Mouse (Mus musculus) MEL (cell line): ENCODE results near the gene Csnk1g1.

Experiments used
- CTCF ChIP-seq, 3 experiments: IDR thresholded peaks in 2 of 3; conservative IDR thresholded peaks in 1 of 3; 2 replicates each; pipeline ENCODE4 v1.5.1; 2011 to 2012; ENCODE audit warnings: low read length in 3 of 3, low read depth in 2 of 3, mild to moderate bottlenecking in 2 of 3, improper control_type of control experiment in 1 of 3, inconsistent platforms in 1 of 3, mixed read lengths in 1 of 3, moderate library complexity in 1 of 3; ENCODE audit not compliant: control insufficient read depth in 1 of 3, insufficient read depth in 1 of 3, poor library complexity in 1 of 3, severe bottlenecking in 1 of 3
- ELF1 ChIP-seq: IDR thresholded peaks from 2 replicates; pipeline ENCODE4 v1.6.1; 2014; ENCODE audit warnings: low read depth, mild to moderate bottlenecking, inconsistent platforms, low read length, improper control_type of control experiment, moderate library complexity
- EP300 ChIP-seq, 2 experiments: IDR thresholded peaks; 2 replicates each; pipeline ENCODE4 v1.6.1; 2011; ENCODE audit warnings: improper control_type of control experiment in 2 of 2, low read length in 2 of 2, low read depth in 1 of 2, mild to moderate bottlenecking in 1 of 2
- GATA1 ChIP-seq: IDR thresholded peaks from 2 replicates; pipeline ENCODE4 v1.6.1; 2011; ENCODE audit warnings: low read depth, low read length, improper control_type of control experiment
- HCFC1 ChIP-seq: IDR thresholded peaks from 2 replicates; pipeline ENCODE4 v1.6.1; 2012; ENCODE audit warnings: low read depth, mild to moderate bottlenecking, inconsistent platforms, low read length, improper control_type of control experiment, moderate library complexity
- MAFK ChIP-seq: IDR thresholded peaks from 2 replicates; pipeline ENCODE4 v1.6.1; 2011; ENCODE audit warnings: low read depth, mild to moderate bottlenecking, low read length, improper control_type of control experiment, borderline replicate concordance
- MAX ChIP-seq: IDR thresholded peaks from 2 replicates; pipeline ENCODE4 v1.6.1; 2011; ENCODE audit warnings: low read length, improper control_type of control experiment
- MEF2A ChIP-seq: IDR thresholded peaks from 2 replicates; pipeline ENCODE4 v1.6.1; 2014; ENCODE audit warnings: low read depth, mild to moderate bottlenecking, inconsistent platforms, low read length, improper control_type of control experiment; ENCODE audit not compliant: poor library complexity, insufficient replicate concordance, severe bottlenecking; ENCODE audit errors: extremely low read depth
- POLR2A ChIP-seq, 2 experiments: IDR thresholded peaks; 2 replicates each; pipeline ENCODE4 v1.6.1; 2011 to 2012; ENCODE audit warnings: low read length in 2 of 2, mild to moderate bottlenecking in 2 of 2, control low read depth in 1 of 2, improper control_type of control experiment in 1 of 2, low read depth in 1 of 2, moderate library complexity in 1 of 2; ENCODE audit not compliant: control insufficient read depth in 1 of 2, insufficient read depth in 1 of 2, poor library complexity in 1 of 2
- TCF12 ChIP-seq: IDR thresholded peaks from 2 replicates; pipeline ENCODE4 v1.6.1; 2014; ENCODE audit warnings: low read depth, mild to moderate bottlenecking, inconsistent platforms, low read length, improper control_type of control experiment, moderate library complexity
- USF2 ChIP-seq, 2 experiments: IDR thresholded peaks; 2 replicates each; pipeline ENCODE4 v1.6.1; 2011 to 2012; ENCODE audit warnings: improper control_type of control experiment in 2 of 2, low read length in 2 of 2, borderline replicate concordance in 1 of 2, inconsistent platforms in 1 of 2, low read depth in 1 of 2, mild to moderate bottlenecking in 1 of 2; ENCODE audit not compliant: insufficient read depth in 1 of 2

DNA sequence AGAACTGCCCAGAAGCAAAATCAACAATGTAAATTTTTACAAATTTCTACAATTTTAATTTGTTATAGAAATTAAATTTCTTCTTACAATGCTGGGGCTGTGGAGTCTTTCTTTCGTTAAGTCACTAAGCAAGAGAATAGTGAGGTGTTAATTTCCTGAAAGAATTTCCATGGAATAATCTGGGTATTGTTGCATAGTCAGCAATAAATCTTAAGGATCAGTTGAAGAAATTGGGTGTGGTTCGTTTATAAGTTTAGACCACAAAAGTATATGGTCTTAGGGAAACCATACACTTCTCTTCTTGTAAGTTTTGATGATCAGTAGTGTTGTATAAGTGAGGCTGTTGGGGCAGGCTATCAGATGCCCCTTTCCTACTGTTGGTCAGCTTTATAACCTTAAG is 28.8 kb downstream of the Csnk1g1 start:
- TF ChIP-seq CTCF (IDR thresholded peaks at IDR 0.05 in 2 of 3, conservative IDR thresholded peaks at IDR 0.05 in 1 of 3; ENCODE audit: control insufficient read depth in 1 of 3, insufficient read depth in 1 of 3, low read depth in 2 of 3, low read length in 3 of 3, poor library complexity in 1 of 3, severe bottlenecking in 1 of 3) (no peak), USF2 (IDR thresholded peaks at IDR 0.05; ENCODE audit: borderline replicate concordance in 1 of 2, insufficient read depth in 1 of 2, low read depth in 1 of 2, low read length in 2 of 2) (no peak), MAX (no peak), EP300 (IDR thresholded peaks at IDR 0.05; ENCODE audit: low read depth in 1 of 2, low read length in 2 of 2) (no peak), MEF2A (no peak), POLR2A (IDR thresholded peaks at IDR 0.05; ENCODE audit: control insufficient read depth in 1 of 2, insufficient read depth in 1 of 2, low read depth in 1 of 2, low read length in 2 of 2, poor library complexity in 1 of 2) (no peak), MAFK (peak; percentile 51; the same call in 1 of the 2 replicates), TCF12 (no peak), GATA1 (no peak), ELF1 (no peak), HCFC1 (no peak)
